Mouse (Mus musculus) heart, embryonic 12.5 days (tissue): Measurements from ENCODE around the gene Ccdc194. TPM values are rescaled to one million over a fixed set of nuclear protein-coding genes. Genes with fewer than 3 reads are reported as not detected.

Experiments used
- ATAC-seq: fragments of 200-750 bp; cut with Nextera tagmentation; 2 replicates; pipeline ENCODE4 v1.8.0; 2017; ENCODE audit warnings: moderate TSS enrichment, moderate library complexity; ENCODE audit not compliant: insufficient number of reproducible peaks, low FRiP score
- H3K27ac ChIP-seq: fragments of 300-500 bp; sonication (generic); 2 replicates; pipeline ENCODE4 v1.5.1; 2016; ENCODE audit warnings: mild to moderate bottlenecking, moderate library complexity; ENCODE audit not compliant: poor library complexity, severe bottlenecking
- H3K27me3 ChIP-seq: fragments of 300-500 bp; sonication (generic); replicated peaks from 2 replicates; pipeline ENCODE4 v1.6.1; 2016; ENCODE audit warnings: mild to moderate bottlenecking, moderate library complexity
- H3K36me3 ChIP-seq: fragments of 300-500 bp; sonication (generic); 2 replicates; pipeline ENCODE4 v1.6.1; 2016; ENCODE audit warnings: mild to moderate bottlenecking, moderate library complexity
- H3K4me1 ChIP-seq: fragments of 300-500 bp; sonication (generic); replicated peaks from 2 replicates; pipeline ENCODE4 v1.6.1; 2016; ENCODE audit warnings: mild to moderate bottlenecking
- H3K4me2 ChIP-seq: fragments of 300-500 bp; sonication (generic); 2 replicates; pipeline ENCODE4 v1.6.1; 2016; ENCODE audit warnings: mild to moderate bottlenecking, moderate library complexity
- H3K4me3 ChIP-seq: fragments of 300-500 bp; sonication (generic); 2 replicates; pipeline ENCODE4 v1.5.1; 2016; ENCODE audit warnings: mild to moderate bottlenecking
- H3K9ac ChIP-seq: fragments of 300-500 bp; sonication (generic); 2 replicates; pipeline ENCODE4 v1.6.1; 2016; ENCODE audit warnings: mild to moderate bottlenecking, moderate library complexity
- H3K9me3 ChIP-seq: fragments of 300-500 bp; sonication (generic); replicated peaks from 2 replicates; pipeline ENCODE4 v1.6.1; 2016; ENCODE audit warnings: mild to moderate bottlenecking, moderate library complexity
- WGBS: fragments of 180-500 bp; shearing (Covaris S2); methylation state at CpG from one replicate; pipeline ENCODE4 v1.1.7; 2016; 5-methylcytosine and 5-hydroxymethylcytosine counted together
- polyA plus RNA-seq: library from polyadenylated mRNA; unstranded; fragments of >200 nt; fragmentation: Nextera tagmentation; extraction: Ambion mirVana; gene quantifications from 2 replicates; pipeline ENCODE4 v1.2.1, GENCODE M21; 2016

Ccdc194 gene
- polyA plus RNA-seq, 1 experiment from 2014 or later, result 1.4 TPM

DNA sequence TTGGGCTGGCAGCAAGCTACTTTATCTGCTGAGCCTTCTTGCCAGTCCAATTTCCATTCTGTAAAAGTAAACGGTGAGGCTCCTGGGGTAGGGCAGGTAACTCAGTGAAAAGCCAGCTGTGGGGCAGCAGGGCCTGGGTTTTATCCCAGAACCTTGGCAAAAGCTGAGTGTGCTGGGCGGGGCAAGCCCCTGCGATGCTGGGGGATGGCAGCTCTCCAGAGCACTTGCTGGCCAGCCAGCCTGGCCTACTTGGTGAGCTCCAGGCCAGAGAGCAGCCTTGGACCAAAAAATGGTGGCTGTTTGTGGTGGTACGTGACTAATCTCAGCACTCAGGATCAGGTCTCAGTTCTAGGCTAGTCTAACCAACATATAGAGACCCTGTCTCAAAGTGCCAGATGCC lies 19.5 kb downstream of the Ccdc194 start:
- WGBS, result 69% methylated on average over 4 of the region's 4 CpGs
- Histone ChIP-seq H3K4me1 (peaks cover 13% of the 10 kb centered on the region; the same call in 1 of the 2 replicates), H3K4me2 (no peak overlapping the region), H3K4me3 (no peak overlapping the region), H3K36me3 (no peaks in the 10 kb centered on the region; the same call in 1 of the 2 replicates), H3K9ac (no peak overlapping the region), H3K27ac (no peak overlapping the region), H3K27me3 (peaks cover 56% of the 10 kb centered on the region), H3K9me3 (no peaks in the 10 kb centered on the region)
- ATAC-seq, result no peak

DNA sequence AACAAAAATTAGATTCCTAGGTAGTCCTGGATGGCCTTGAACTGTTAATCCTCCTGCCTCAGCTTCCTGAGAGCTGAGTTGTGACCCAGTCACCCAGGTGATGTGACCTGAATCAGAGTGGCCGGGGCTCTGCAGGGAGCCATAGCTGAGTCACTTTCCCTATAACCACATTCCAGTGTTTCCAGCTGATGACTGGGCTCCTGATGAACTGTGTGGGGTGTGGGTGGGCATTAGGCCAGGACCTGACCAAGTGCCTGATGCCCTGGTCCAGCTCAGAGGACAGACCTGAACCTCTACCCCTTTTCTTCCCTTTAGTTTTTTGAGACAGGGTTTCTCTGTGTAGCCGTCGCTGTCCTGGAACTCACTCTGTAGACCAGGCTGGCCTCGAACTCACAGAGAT lies 20.2 kb downstream of the Ccdc194 start:
- H3K27me3 ChIP-seq, result peaks cover 49% of the 10 kb centered on the region
- H3K4me2 ChIP-seq, result no peak overlapping the region
- no peaks in the 10 kb centered on the region for H3K9me3 ChIP-seq
- no peak overlapping the region for H3K4me3 ChIP-seq
- H3K27ac ChIP-seq, result no peak overlapping the region
- 92% methylated on average over 4 of the region's 4 CpGs for WGBS
- no peak overlapping the region for H3K9ac ChIP-seq
- peaks cover 13% of the 10 kb centered on the region; the same call in 1 of the 2 replicates for H3K4me1 ChIP-seq
- no peak for ATAC-seq
- no peaks in the 10 kb centered on the region; the same call in 1 of the 2 replicates for H3K36me3 ChIP-seq

DNA sequence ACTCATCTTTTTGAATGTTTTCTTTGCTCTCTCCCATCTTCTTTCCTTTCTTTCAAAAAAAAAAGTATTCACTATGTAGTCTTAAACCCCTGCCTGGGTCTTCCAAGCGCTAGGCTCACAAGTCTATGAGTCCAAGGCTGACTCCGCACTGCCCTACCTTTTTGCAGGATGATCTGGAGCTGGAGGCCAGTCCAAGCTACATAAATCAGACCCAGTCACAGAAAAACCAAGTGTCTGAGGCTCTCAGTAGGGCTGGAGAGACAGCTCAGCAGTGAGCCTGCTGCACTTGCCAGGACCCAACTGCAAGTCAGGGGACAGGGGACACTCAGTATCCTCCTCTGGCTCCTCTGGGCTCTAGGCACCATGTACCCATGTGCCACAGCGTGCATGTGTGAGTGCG lies 21.2 kb downstream of the Ccdc194 start:
- no peak for ATAC-seq
- H3K4me1 ChIP-seq, result peaks cover 19% of the 10 kb centered on the region
- H3K4me2 ChIP-seq, result no peak overlapping the region
- H3K27me3 ChIP-seq, result peaks cover 40% of the 10 kb centered on the region
- no peak overlapping the region for H3K4me3 ChIP-seq
- H3K9me3 ChIP-seq, result no peaks in the 10 kb centered on the region
- H3K36me3 ChIP-seq, result no peaks in the 10 kb centered on the region; the same call in 1 of the 2 replicates
- H3K9ac ChIP-seq, result no peak overlapping the region
- 82% methylated on average over 4 of the region's 4 CpGs for WGBS
- H3K27ac ChIP-seq, result no peak overlapping the region

DNA sequence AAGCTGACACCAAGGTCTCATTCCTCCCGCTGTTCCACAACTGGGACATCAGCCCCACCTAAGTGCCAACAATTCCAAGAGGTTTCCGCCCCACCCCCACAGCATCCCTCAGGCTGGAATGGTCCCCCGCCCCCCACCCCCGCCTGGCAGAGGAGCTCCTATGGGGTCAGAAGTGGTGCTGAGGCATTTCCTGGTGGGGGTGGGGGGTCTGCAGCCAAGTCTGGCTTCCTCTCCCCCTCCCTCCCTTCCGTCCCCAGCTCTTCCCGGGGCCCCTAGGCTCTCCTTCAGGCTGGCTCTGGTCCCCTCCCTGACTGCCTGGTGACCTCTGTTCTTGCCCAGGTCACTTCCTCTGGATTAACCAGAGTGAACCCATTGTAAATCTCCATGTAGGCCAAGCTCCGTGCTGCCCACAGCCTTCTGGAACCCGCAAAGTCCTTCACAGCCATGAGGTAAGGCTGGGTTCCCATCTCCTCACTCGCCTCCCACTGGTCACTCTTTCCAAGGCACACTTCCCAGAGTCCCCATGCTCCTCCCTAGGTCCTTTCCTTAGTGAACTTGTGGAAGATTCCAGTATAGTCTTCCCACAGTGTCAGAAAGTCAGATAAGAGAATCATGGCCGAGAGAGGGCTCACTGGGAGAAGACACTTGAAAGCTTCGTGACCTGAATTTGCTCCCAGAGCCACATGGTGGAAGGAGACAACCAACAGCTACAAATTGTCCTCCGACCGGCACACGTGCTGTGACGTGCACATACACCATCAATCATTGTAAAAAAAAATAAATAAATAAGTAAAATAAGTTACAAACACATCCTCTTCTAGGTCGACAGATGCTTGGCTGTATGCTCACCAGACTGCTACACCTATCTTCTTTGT lies 26.5 kb downstream of the Ccdc194 start:
- peaks cover 50% of the 10 kb centered on the region for H3K4me1 ChIP-seq
- H3K4me2 ChIP-seq, result peak overlapping the region; percentile 30
- H3K9ac ChIP-seq, result no peak overlapping the region
- H3K27me3 ChIP-seq, result no peaks in the 10 kb centered on the region
- peaks cover 2% of the 10 kb centered on the region; the same call in 1 of the 2 replicates for H3K36me3 ChIP-seq
- H3K9me3 ChIP-seq, result no peaks in the 10 kb centered on the region
- no peak overlapping the region for H3K4me3 ChIP-seq
- WGBS, result 29% methylated on average over 16 of the region's 16 CpGs
- ATAC-seq, result peak; percentile 60
- peak overlapping the region; percentile 80 for H3K27ac ChIP-seq

DNA sequence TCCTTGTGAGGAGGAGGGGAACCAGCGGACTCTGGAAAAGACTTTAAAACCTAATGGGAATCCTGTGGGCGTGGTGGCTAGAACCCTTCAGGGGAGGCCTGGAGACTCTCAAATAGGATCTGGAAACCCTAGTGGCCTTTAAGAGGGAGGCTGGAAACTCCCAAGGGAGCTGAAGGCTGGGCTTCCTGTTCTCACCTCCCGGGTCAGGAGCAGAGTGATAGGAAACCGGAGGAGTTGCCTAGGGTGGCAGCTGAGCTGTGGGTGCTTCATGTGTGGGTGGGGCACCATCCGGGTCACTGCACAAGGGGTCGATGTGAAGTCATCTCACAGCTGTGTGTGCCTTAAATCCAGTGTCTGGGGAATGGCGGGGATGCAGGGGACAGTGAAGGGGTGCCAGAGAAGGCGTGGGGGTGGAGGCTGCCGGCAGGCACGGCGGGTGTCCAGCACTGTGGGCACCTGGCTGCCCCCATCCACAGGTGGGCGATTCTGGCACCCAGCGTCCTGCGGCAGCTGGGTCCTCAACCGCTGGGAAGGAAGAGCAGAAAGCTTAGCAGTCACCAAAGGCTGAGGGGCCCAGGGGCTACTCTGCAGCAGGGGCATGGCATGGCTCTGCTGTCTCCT lies 27.5 kb downstream of the Ccdc194 start:
- H3K4me2 ChIP-seq, result peak overlapping the region; percentile 30
- no peak for ATAC-seq
- 0 out of 2 replicates have a peak overlapping the region, but pooled peaks have one; percentile 38 for H3K9ac ChIP-seq
- no peak overlapping the region for H3K4me3 ChIP-seq
- H3K27ac ChIP-seq, result peak overlapping the region; percentile 80
- WGBS, result 16% methylated on average over 15 of the region's 15 CpGs
- H3K27me3 ChIP-seq, result no peaks in the 10 kb centered on the region
- no peaks in the 10 kb centered on the region for H3K9me3 ChIP-seq
- peaks cover 50% of the 10 kb centered on the region for H3K4me1 ChIP-seq
- peaks cover 10% of the 10 kb centered on the region for H3K36me3 ChIP-seq

DNA sequence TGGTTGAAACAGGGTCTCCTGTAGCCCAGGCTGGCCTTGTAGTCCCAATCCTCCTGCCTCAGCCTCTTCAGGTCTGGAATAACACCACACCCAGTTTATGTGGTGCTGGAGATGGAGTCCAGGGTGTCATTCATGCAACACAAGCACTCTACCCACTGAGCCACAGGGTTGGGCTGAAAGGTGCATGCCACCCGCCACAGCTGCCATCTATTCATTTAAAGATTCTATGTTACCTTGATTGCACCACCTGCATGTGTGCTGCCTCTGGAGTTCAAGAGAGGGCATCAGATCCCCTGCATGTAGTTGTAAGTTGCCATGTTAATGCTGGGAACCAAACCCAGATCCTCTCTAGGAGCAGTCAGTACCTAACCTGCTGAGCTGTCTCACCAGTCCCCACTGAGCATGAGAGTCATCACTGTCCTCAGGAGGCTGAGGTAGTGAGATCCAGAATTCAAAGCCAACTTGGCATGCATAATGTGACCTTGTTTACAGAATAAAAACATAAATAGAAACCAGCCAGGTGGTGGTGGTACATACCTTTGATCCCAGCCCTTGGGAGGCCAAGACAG lies 28.4 kb downstream of the Ccdc194 start:
- Histone ChIP-seq H3K27me3 (no peaks in the 10 kb centered on the region), H3K4me3 (no peak overlapping the region), H3K9me3 (no peaks in the 10 kb centered on the region), H3K4me2 (no peak overlapping the region), H3K4me1 (peaks cover 50% of the 10 kb centered on the region), H3K9ac (no peak overlapping the region), H3K27ac (peak overlapping the region; percentile 80), H3K36me3 (peaks cover 18% of the 10 kb centered on the region)
- WGBS, result 70% methylated on average over 1 of the region's 1 CpGs
- no peak for ATAC-seq

DNA sequence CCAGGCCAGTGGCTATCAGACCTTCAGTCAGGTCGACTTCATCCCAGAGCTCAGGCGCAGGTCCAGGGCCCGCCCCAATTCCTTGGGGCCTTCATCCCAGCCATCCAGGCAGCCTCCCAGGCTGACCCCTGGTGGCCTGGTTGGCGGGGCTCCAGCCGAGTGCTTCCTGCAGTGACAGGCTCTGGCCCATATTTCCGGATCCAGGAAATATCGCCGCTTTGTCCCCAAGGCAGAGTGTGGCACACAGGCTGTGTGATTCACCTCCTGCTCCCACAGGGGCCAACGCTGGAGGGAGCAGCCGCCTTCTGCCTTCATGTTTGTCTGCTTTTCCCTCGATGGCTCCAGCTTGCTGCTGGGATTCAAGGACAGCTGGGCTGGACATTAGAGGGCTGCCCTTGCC lies 29.0 kb downstream of the Ccdc194 start:
- Histone ChIP-seq H3K9me3 (no peaks in the 10 kb centered on the region), H3K27ac (peak overlapping the region; percentile 80), H3K4me2 (no peak overlapping the region), H3K36me3 (peaks cover 25% of the 10 kb centered on the region), H3K4me3 (no peak overlapping the region), H3K4me1 (peaks cover 50% of the 10 kb centered on the region), H3K27me3 (no peaks in the 10 kb centered on the region), H3K9ac (no peak overlapping the region)
- 24% methylated on average over 11 of the region's 11 CpGs for WGBS
- ATAC-seq, result peak; percentile 72

DNA sequence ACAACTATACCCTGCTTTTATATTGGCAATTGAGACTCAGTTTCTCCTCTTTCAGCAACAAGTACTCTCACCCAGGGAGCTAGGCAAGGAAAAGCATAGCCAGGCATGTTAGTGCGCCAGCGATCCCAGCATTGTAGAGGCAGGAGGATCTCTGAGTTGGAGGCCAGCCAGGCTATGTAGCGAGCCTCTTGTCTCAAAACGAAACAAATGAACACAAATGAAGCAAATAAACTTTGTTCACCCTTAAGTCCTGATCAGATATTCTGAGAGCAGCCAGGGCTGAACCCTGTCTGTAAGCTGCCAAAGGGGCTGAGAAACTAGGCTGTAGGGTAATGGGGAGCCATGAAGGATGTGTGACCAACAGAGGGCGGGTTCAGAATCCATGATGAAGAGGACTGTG lies 29.7 kb downstream of the Ccdc194 start:
- Histone ChIP-seq H3K27ac (peak overlapping the region; percentile 80), H3K4me2 (no peak overlapping the region), H3K4me3 (no peak overlapping the region), H3K4me1 (peaks cover 50% of the 10 kb centered on the region), H3K27me3 (no peaks in the 10 kb centered on the region), H3K36me3 (peaks cover 32% of the 10 kb centered on the region), H3K9ac (no peak overlapping the region), H3K9me3 (no peaks in the 10 kb centered on the region)
- no peak for ATAC-seq
- WGBS, result 83% methylated on average over 5 of the region's 5 CpGs

DNA sequence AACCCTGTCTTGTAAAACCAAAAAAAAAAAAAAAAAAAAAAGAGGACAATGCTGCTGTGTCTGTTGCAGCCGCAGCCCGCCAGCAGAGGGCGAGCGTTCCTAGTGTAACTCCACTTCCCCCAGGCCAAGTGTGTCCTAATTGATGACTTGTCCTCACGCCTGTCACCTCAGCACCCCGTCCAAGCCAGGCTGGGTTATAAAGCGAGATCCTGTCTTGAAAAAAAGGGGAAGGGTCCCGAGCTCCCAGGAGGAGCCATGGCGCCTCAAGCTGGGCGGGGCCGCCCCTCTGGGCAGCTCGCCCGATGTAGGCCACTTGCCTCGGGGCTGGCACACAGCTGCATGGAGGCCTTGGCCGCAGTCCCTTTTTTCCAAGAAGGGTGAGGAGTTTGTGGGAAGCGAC lies 30.5 kb downstream of the Ccdc194 start:
- Histone ChIP-seq H3K4me3 (no peak overlapping the region), H3K4me1 (peaks cover 50% of the 10 kb centered on the region), H3K9me3 (no peaks in the 10 kb centered on the region), H3K27me3 (no peaks in the 10 kb centered on the region), H3K36me3 (peaks cover 40% of the 10 kb centered on the region), H3K27ac (peak overlapping the region; percentile 80), H3K4me2 (peak overlapping the region; percentile 27; the same call in 1 of the 2 replicates), H3K9ac (no peak overlapping the region)
- peak; percentile 37; the same call in 1 of the 2 replicates for ATAC-seq
- WGBS, result 26% methylated on average over 16 of the region's 16 CpGs

DNA sequence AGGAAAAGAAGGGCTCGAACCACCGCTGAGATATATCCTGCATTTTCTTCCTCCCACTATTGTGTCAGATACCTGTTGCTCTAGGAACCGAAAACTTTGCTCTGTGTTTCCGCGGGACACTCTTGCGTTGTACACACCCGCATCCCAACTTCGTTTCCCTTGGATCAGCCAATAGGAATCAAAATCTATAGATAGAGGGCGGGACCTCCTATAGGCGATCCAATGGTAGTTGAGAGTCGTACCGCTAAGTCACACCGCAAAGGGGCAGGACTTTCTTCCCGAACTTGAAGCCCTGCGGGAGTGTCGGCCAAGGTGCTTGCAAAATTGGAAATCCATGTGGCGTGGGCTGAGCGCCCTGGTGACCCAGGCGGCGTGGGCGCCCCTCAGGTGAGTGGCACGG lies 37.1 kb downstream of the Ccdc194 start:
- peak overlapping the region; percentile 80 for H3K4me3 ChIP-seq
- peaks cover 19% of the 10 kb centered on the region for H3K4me1 ChIP-seq
- WGBS, result under 1% methylated on average over 22 of the region's 22 CpGs
- H3K27me3 ChIP-seq, result 0 out of 2 replicates have a peak, but pooled peaks cover 3% of the 10 kb centered on the region
- no peaks in the 10 kb centered on the region for H3K9me3 ChIP-seq
- peak overlapping the region; percentile 96 for H3K4me2 ChIP-seq
- H3K9ac ChIP-seq, result peak overlapping the region; percentile 91
- peak overlapping the region; percentile 88; the same call in 1 of the 2 replicates for H3K27ac ChIP-seq
- ATAC-seq, result peak; percentile 88
- H3K36me3 ChIP-seq, result peaks cover 37% of the 10 kb centered on the region
